Mouse (Mus musculus): ENCODE results near the gene Thg1l.

Thg1l gene

GRCm38 (mm10) chr11:45955127-45955627, at the start of gene Thg1l:
TSS of gene Thg1l (minus strand) at chr11:45955494.
- peak; percentile 86 for DNase-seq

DNA sequence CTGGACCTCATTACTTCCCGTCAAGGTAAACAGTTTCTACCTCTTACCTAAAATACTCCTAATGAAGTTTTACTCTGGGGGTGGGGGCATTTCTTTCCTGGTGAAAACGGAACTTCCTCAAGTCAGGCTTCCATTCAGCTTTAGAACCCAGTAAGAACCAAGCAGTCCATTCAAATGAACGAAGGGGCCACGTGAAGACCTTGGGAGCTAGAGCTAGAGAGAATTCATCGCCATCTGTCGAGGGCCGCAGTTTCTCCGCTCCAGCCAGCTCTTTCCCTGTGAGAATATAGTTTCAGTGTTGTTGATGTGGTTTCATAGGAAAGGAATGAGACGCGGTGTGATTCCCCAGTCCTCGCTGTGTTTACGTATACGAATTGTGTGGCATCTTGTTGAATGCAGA, 36.8 kb upstream of the Thg1l start:
- no peak for DNase-seq

DNA sequence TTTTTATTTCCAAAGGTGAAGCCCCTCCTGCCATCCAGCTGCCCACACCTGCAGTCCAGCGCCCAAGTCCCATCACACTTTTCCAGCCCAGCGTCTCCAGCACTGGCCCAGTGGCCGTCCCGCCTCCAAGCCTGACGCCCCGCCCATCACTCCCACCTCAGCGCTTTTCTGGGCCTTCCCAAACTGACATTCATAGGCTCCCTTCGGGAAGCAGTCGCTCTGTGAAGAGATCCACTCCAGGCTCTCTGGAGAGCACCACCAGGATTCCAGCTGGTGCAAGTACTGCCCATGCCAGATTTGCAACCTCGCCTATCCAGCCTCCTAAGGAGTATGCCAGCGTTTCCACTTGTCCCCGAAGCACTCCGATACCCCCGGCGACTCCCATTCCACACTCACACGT, 36.3 kb upstream of the Thg1l start:
- no peak for DNase-seq

DNA sequence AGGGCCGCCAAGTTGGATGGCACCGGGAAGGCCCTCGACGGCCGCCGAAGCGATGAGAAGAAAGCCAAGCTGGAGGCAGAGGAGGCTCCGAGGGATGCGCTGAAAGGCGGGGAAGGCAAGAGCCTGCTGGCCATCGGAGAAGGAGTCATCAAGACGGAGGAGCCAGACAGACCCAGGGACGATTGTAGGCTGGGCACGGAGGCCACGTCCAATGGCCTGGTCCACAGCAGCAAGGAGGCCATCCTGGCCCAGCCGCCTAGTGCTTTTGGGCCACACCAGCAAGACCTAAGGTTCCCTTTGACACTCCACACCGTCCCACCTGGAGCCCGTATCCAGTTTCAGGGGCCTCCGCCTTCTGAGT, 25.6 kb upstream of the Thg1l start:
- DNase-seq: no peak

DNA sequence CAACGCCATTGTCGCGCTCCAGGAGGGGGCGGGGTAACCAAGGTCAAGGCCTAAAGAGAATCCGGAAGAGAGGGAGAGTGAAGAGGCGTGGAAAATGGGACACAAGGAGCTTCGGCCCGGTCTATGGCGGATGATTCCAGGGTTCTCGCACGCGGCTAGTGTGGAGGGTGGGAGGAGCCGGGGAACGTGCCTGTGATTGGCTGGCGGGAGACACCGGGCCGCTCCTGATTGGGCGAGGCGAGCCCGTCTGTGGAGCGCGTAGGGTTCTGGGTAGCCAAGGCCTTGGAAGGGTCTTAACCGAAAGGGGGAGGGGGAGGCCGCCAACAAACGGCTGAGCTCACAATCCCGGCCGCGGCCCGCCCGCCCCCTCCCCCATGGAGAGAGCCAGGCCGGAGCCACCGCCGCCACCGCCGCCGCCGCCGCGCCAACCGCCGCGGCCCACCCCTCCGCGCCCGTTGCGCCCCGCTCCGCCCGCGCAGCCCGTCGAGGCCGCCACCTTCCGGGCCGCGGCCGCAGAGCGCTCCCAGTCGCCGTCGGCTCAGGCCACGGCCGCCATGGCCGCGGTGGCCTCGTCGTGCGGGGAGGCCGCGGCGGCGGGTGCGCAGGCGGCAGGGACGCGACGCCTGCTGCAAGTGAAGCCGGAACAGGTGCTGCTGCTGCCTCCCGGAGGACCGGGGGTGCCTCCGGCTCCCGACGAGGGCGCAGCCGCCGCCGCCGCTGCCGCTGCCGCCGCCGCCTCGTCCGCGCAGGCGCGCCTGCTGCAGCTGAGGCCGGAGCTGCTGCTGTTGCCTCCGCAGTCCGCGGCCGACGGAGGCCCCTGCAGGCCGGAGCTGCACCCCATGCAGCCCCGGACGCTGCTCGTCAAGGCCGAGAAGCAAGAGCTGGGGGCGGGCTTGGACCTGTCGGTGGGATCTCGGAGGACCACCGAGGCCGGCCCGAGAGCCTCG, 24.9 kb upstream of the Thg1l start, which contains the start of gene Sox30:
Gene Sox30 (plus strand): TSS at position 365 of the 947 bp plus-strand sequence.
- DNase-seq: no peak

DNA sequence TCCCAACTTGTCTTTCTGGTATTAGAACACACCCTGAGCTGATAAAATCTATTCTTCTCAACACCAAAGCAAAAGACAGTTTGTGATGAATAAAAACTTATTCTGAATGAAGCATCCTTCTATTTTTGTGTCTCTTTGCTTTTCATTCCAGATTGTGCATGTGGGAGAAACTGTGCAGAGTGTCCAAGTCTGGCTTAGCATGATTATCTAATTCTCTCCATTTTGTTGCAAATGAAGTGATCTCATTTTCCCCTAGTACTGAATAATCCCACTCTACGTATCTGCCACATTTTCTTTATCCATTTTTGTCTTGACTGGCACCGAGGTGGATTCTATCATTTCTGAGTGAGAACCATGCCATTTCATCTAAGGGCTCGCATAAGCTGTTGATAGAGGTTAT, 20.8 kb upstream of the Thg1l start:
- no peak for DNase-seq

DNA sequence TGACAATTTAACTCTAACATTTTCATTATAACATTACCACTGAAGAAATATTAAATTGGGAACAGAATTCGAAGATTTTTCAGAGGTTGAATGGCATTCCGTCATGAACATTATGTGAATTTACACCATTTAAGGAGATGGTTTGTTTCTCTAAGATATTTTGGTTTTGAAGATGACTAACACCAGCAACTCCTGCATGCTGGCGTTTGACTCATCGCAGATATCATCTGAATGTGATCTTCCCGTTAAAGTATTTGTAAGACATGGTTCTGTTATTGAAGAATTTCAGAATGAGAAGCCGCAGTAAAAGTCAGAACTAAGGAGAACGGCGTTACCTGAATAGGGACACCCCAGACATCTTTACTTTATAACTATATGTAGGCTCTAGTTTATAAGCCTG, 19.2 kb upstream of the Thg1l start:
- DNase-seq: no peak

DNA sequence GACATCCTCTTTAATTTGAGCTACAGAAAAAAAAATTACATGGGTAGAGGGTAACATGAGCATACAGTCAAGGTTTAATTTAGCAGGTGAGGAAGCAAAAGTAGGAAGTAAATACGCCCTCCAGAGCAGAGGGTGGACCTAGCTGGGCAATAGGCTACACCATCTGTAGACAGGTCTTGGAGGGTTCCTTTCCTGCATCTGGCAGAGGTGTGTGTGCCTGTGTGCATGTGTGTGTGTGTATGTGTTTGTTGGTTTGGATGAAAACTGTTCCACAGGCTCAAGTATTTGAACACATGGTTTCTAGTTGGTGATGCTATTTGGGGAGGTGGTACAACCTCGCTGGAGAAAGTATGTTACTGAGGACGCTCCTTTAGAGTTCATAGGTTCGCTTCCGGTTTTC, 18.3 kb upstream of the Thg1l start:
- no peak for DNase-seq

DNA sequence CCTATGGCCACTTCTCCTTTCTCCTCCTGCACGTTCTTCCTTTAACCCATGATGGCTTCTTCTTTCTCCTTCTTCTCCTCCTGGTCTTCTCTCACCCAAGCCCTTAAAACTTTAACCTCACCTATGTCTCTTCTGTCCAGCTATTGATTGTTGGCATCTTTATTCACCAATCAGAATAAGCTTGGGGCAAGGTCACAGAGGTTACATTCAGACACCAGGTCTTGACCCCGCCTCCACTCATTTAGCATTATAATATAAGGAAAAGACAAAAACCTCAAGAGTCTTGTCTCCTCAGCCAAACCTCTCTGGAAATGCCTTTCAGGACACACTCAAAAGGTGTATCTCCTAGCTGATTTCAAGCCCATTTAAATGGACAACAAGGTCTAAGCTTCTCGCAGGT, 13.2 kb upstream of the Thg1l start:
- no peak for DNase-seq

DNA sequence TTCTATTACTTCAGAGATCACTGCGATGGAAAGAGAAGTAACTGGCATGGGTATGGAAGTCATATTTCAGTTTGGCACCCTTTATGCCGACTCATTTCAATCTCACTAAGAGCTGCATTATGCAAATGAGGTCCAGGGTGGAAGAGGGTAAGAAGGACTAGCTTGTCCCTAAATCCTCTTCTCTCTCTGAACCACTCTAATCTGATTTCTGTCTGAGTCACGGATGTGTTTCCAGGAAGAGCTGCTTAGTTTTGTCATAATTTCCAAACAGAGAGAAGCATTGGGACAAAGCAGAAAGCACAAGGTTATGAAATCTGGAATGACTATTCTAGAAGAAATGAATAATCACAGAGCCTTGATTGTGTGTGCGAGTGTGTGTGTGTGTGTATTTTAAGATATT, 11.6 kb upstream of the Thg1l start:
- no peak for DNase-seq

- DNase-seq: no peak
Measured at GRCm38 (mm10) chr11:45960003-45960402, 4.7 kb upstream of the Thg1l start.

DNA sequence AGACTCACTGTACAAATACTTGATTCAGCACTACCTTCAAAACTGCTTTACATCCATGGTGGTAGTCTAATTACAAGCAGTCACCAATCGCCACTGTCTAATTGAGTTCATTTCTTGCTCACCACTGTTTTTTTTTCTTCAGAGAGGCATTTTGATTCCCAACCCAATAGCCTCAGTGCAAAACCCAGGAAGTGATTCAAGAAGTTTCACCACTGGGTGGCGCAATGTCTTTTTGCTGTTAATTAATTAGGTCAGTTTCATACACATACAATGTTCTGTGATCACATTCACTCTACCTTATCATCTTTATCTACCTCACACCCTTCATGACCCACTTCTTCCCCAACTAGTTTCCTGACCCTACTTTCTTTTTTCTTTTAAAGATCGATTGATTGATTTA, 4.3 kb upstream of the Thg1l start:
- no peak for DNase-seq

DNA sequence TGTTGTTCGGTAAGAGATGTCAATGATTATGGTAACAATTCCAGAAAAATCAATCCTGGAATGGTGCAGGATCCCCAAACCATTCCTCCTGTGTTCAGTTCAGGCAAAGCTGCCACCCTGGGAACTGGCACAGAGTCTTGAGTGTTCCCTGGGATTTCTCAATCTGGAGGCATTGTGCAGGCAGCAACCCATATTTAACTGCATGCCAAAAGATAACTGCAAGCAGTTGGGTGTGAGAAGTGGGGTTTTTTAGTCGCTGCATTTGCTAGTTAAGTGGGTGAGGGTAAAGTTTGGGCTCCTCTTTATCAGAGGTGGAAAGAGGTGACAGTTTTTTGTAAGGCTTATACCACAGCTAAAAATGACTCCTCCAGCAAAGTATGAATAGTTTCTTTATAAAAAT, 7.8 kb downstream of the Thg1l start:
- DNase-seq: no peak

DNA sequence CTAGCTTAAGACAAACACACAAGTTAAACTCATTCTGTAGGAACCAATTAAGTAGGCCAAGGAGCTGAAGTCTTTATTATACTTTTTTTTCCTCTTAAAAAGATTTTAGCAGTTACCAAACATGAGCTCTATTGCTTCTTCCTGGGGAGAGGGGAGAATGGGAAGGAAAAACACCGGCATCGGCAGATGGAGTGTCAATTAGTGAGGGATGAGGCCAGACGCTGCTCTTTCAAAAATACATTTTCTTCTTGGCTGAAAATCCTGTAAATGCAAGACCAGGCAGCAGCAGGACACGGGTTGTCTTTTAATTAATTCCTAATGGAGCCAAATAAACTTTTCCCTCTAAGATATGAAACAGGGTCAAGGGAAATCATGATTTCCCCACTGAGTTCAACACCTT, 8.5 kb downstream of the Thg1l start:
- no peak for DNase-seq

DNA sequence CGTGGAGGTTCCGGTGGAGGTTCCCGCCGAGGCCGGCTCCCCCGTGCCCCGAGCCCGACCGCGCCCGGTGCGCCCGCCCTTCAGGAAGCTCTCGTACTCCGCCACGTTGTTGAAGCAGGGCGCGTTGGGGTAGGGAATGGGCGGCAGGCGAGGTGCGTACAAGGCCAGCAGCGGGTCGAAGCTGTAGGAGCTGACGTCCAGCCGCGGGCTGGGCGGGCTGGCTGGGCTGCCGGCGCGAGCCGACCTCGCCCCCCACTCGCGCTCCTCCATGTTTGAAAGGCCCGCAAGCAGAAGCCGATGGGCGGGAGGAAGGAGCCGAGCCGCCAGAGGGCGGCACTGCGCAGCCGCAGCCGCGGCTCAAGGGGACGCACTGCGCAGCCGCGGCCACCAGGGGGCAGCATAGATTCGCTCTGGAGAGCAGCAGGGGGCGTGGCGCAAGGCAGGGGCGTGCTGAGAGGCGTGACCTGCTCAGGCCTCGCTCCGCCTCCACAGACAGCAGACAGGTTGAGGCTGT, 10.6 kb downstream of the Thg1l start, which contains the start of gene Lsm11:
Gene Lsm11 (minus strand): TSS at position 293 of the 514 bp plus-strand sequence.
- DNase-seq: peak; percentile 93

GRCm38 (mm10) chr11:45943891-45944642, 11.2 kb downstream of the Thg1l start:
- peak; percentile 46 for DNase-seq

DNA sequence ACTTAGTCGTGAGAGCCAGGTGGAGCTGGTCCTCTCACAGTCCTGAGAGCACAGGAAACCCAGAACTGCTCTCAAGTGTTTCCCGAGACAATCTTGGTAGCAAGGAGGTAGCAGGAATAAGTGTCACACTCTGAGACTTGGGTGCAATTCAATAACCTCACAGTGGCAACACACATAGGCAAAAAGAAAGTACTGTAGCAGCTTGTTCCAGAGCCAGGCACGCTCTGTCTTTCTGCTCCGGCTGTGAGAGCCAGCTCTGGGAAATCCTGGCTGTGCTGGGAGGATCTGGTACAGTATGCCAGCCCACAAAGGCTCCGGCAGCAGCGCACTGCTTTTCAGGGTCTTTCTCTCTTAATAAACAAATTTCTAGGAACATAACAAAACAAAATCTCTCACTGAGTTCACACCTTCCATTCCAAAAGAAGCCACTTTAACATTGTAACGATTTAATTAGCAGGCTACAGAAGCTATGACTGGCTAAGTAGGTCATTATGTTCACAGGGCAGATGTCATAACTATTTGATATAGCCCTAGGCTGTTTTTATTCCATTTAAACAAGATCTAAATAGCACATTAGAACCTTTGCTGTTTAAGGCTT, 12.1 kb downstream of the Thg1l start:
- DNase-seq: no peak

GRCm38 (mm10) chr11:45942281-45942680, 13.0 kb downstream of the Thg1l start:
- no peak for DNase-seq

GRCm38 (mm10) chr11:45938917-45939316, 16.4 kb downstream of the Thg1l start:
- no peak for DNase-seq

- no peak for DNase-seq
Measured at GRCm38 (mm10) chr11:45937478-45937877, 17.8 kb downstream of the Thg1l start.

DNA sequence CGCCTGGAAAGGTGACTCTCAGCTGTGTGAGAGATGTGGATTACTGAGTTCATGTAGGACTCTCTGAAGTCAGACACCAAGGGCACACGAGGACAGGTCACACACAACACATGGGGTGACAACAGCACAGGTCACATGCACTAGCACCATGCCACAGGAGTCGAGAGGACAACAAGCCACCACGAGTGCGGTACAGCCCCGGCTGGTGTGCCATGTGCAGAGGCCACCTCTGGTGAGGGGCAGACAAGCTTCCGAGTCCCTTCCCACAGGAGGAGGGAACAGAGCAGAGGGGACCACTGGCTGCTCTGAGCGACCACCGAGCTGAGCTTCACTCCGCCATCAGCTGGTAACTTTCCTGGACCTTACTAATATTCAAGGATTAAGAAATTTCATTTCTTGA, 22.5 kb downstream of the Thg1l start:
- no peak for DNase-seq

- no peak for DNase-seq
Measured at GRCm38 (mm10) chr11:45929541-45929940, 25.8 kb downstream of the Thg1l start.

DNA sequence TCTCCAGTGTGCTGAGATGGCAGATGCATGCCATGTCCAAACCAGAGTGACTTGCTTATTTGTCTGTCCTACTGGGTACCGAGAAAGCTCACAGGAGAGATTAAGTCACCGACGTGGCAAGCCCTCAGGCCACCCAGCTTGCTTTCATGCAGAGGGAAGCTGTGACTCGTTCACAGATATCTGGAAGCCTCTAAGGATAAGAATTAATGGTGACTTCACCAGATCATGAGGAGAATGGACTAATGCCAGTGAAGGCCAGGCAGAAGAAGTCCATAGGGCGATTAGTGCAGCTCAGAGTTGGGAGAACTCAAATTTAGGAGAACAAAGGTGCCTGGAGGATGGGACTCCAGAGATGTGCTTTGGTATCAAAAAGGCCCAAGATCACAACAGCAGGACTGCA, 27.8 kb downstream of the Thg1l start:
- DNase-seq: no peak
